Mouse (Mus musculus): Measurements from ENCODE around the gene Tmem108. TPM values are rescaled to one million over a fixed set of nuclear protein-coding genes. Genes with fewer than 3 reads are reported as not detected.

Gene Tmem108
- total RNA-seq, 2 experiments from 2014 or later, result 0.07 to 0.29 TPM

GRCm38 (mm10) chr9:103726751-103727462 is 34.7 kb downstream of the Tmem108 start:
- DNase-seq, result no peak
- intact Hi-C loops (cut with DNase I; ENCODE audit: low total_unique reads), result no loop called here

GRCm38 (mm10) chr9:103725497-103725896 is 36.1 kb downstream of the Tmem108 start:
- DNase-seq, result no peak
- intact Hi-C loops (cut with DNase I; ENCODE audit: low total_unique reads), result no loop called here

GRCm38 (mm10) chr9:103721486-103721885 is 40.2 kb downstream of the Tmem108 start:
- intact Hi-C loops (cut with DNase I; ENCODE audit: low total_unique reads), result no loop called here
- DNase-seq, result no peak

GRCm38 (mm10) chr9:103721081-103721480 is 40.6 kb downstream of the Tmem108 start:
- intact Hi-C loops (cut with DNase I; ENCODE audit: low total_unique reads), result no loop called here
- DNase-seq, result no peak

GRCm38 (mm10) chr9:103720021-103720420 is 41.6 kb downstream of the Tmem108 start:
- DNase-seq, result peak; percentile 22
- intact Hi-C loops (cut with DNase I; ENCODE audit: low total_unique reads), result no loop called here

GRCm38 (mm10) chr9:103716002-103716401 is 45.6 kb downstream of the Tmem108 start:
- no peak for DNase-seq
- intact Hi-C loops (cut with DNase I; ENCODE audit: low total_unique reads), result no loop called here

GRCm38 (mm10) chr9:103715352-103715751 is 46.3 kb downstream of the Tmem108 start:
- intact Hi-C loops (cut with DNase I; ENCODE audit: low total_unique reads), result no loop called here

GRCm38 (mm10) chr9:103713230-103713629 is 48.4 kb downstream of the Tmem108 start:
- intact Hi-C loops (cut with DNase I; ENCODE audit: low total_unique reads), result no loop called here
- no peak for DNase-seq

More at GRCm38 (mm10) chr9:103715352-103715751, 46.3 kb downstream of the Tmem108 start:
- no peak for DNase-seq

- no peak for DNase-seq
- intact Hi-C loops (cut with DNase I; ENCODE audit: low total_unique reads), result no loop called here
Measured at GRCm38 (mm10) chr9:103712711-103713110, 48.9 kb downstream of the Tmem108 start.

GRCm38 (mm10) chr9:103709694-103710093 is 51.9 kb downstream of the Tmem108 start:
- no peak for DNase-seq

GRCm38 (mm10) chr9:103708514-103709173 is 53.0 kb downstream of the Tmem108 start:
- DNase-seq, result no peak
- intact Hi-C loops (cut with DNase I; ENCODE audit: low total_unique reads), result no loop called here

More at GRCm38 (mm10) chr9:103709694-103710093, 51.9 kb downstream of the Tmem108 start:
- intact Hi-C loops (cut with DNase I; ENCODE audit: low total_unique reads), result no loop called here

GRCm38 (mm10) chr9:103707857-103708256 is 53.8 kb downstream of the Tmem108 start:
- intact Hi-C loops (cut with DNase I; ENCODE audit: low total_unique reads), result no loop called here
- DNase-seq, result no peak

- intact Hi-C loops (cut with DNase I; ENCODE audit: low total_unique reads), result no loop called here
- no peak for DNase-seq
Measured at GRCm38 (mm10) chr9:103707000-103707790, 54.4 kb downstream of the Tmem108 start.

GRCm38 (mm10) chr9:103705717-103706116 is 55.9 kb downstream of the Tmem108 start:
- DNase-seq, result no peak
- intact Hi-C loops (cut with DNase I; ENCODE audit: low total_unique reads), result no loop called here

GRCm38 (mm10) chr9:103703014-103703413 is 58.6 kb downstream of the Tmem108 start:
- intact Hi-C loops (cut with DNase I; ENCODE audit: low total_unique reads), result no loop called here
- DNase-seq, result no peak

- no peak for DNase-seq
- intact Hi-C loops (cut with DNase I; ENCODE audit: low total_unique reads), result no loop called here
Measured at GRCm38 (mm10) chr9:103702452-103702851, 59.2 kb downstream of the Tmem108 start.

GRCm38 (mm10) chr9:103701448-103701847 is 60.2 kb downstream of the Tmem108 start:
- DNase-seq, result no peak
- intact Hi-C loops (cut with DNase I; ENCODE audit: low total_unique reads), result no loop called here

GRCm38 (mm10) chr9:103700240-103700639 is 61.4 kb downstream of the Tmem108 start:
- intact Hi-C loops (cut with DNase I; ENCODE audit: low total_unique reads), result no loop called here
- no peak for DNase-seq

GRCm38 (mm10) chr9:103696967-103697366 is 64.7 kb downstream of the Tmem108 start:
- intact Hi-C loops (cut with DNase I; ENCODE audit: low total_unique reads), result no loop called here
- DNase-seq, result no peak

GRCm38 (mm10) chr9:103693826-103694225 is 67.8 kb downstream of the Tmem108 start:
- intact Hi-C loops (cut with DNase I; ENCODE audit: low total_unique reads), result no loop called here
- no peak for DNase-seq

Measured in gastrocnemius, postnatal 14 days (tissue).